Mouse (Mus musculus) right cerebral cortex, postnatal 36 days (tissue): ENCODE results near the gene Sorbs2.
"Not testable (repeated sequence)": the region's sequence is repeated elsewhere in the genome, so short reads cannot be mapped to it uniquely, and the experiment has no call there.

Source experiments
- DNase-seq, 2 experiments: peaks; one replicate each; pipeline ENCODE4 v3.0.0; 2022; ENCODE audit warnings: low spot score in 2 of 2, mixed read lengths in 1 of 2

Gene Sorbs2

DNA sequence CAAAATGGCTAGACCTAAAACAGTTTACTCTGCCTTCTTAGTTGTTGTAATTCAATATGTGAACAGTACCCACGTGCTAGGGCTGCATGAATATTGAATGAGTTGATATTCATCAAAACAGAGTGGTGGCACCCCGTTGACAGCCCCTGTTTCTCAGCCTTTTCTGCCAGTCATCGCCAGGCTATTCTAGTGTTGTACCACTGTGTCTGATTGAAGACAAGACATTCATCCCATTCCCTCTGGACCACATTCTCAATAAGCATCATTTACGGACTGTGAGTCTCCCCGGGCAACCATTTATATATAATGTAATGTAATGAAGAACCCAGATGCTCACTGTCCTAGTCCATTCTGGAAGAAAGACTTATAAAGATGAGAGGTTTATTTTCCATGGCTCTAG is 335.7 kb downstream of the Sorbs2 start:
- no peak for DNase-seq

DNA sequence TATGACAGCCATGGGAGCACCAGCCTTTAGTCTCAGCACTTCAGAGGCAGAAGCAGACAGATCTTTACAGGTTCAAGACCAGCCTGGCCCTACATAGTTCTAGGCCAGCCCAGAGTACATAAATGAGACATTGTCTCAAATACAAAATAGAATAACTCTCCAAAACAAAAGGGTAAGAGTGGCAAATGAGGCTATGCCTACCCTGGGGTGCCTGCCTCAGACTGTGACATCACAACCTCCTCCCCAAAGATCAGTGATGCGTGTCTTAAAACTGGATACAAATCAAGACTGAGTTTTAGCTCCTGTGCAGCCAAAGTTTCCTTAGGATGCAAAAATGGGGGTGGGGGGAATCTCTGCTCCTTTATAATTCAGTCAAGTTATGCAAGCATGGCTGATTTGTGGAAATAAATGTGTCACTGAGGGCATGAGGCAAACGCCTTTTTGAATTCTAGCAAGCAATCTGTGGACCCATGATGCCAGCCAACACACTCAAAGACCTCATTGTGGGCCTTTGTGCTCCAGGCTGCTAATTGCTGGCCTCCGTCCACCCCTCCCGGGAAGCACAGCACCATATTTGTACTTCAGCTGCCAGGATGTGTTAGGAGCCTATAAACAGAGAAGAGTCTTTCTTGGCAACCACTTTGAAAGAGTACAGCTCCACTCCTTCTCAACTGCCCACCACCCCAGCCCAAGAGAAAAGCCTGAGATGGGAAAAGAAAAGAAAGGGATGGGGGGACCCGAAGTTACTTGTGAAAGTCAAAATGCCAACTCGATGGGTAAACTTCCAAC is 336.7 kb downstream of the Sorbs2 start:
- DNase-seq = peak; percentile 64 to 65

DNA sequence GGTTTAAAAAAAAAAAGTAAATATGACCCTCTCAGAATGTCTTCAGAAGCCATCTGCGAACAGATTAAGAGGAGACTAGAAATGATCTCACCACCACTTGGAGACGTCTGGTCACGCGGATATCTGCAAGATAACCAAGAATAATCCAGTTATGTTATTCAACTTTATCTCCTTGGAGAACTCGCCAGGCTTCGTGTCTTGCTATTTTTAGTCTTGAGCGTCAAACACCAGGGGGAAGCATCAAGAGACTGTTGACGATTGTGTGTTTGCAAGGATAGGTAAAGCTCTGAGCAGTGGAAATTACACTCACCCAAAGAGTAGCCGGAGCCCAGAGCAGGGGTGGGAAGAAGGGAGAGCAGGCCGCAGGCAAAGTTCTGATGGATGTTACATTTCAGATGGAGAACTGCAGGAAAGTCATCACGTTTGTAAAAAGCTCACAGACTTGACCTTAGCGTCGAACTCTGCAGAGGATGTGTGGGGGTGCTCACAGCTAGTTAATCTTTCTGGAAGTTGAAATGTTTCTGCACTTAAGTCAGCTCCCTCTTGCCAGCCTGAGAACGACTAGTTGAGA is 337.4 kb downstream of the Sorbs2 start:
- no peak for DNase-seq

DNA sequence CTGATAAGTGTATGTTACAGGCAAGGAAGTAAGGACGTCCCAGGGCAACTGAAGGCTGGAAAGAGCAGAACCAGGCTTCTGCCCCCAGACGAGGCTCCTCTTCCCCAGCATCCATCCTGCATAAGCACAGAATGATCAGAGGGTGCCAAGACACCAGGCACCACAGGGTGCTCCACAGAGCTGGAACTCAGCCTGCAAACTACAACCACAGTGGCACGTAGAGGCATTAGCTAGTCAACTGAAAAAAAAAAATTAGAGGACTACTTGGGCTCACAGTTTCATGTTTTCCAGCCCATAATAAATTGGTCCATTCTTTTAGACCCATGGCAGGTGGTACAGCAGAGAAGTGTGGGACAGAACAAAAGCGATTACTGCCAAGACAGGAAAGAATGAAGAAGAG is 338.3 kb downstream of the Sorbs2 start:
- DNase-seq = no peak

DNA sequence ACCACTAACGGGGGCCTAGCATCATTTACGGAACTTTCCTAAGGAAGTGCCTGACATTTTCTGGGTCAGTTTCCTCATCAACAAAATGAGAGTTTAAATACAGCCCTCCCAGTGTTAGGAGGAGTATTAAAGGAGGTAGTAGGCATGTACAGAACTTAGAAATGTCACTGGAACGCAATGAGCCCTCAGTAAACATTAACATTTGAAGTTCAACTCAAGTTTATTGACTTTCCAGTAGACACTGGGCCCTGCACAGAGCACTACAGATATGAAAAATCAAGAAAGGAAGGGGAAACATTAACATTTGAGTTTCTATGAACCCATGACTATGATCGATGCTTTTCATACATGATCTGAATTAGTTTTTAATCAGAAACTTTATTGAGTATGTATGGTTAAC is 347.5 kb downstream of the Sorbs2 start:
- no peak for DNase-seq

DNA sequence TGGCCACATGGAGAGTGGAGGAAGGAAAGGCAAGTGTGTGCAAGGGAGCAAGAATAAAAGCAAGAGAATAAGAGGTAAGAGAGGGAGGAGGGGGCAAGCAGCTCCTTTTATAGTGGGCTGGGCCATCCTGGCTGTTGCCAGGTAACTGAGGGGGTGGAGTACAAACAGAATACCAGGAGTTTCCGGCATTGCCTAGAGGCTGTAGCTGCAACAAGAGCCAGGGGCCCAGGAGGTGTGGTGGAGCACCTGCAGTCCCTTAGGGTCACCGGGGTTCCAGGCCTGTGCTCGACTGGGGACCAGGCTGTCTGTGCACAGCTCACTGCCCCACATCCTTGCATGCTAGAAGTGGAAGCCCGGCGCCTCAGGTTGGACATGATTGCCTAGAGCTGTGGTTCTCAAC is 350.1 kb downstream of the Sorbs2 start:
- DNase-seq = no peak

DNA sequence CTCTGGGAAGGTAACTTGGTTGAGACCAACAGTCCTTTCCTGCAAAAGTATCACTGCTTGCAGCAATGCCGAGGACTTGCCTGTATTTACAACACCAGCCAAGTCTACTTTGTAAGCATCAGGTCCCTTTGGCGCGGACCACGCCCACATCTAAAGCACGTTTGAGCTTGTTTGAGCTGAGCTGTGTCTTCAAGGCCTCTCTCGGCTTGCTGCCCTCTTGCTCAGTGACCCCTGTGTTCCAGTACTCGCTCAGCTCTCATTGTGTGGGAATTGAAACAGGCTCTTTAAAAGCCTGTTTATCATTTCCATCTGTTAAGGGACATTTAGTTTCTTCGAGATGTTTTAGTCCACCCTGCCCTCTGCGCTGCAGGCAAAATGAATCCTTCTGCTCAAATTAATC is 350.8 kb downstream of the Sorbs2 start:
- no peak for DNase-seq

DNA sequence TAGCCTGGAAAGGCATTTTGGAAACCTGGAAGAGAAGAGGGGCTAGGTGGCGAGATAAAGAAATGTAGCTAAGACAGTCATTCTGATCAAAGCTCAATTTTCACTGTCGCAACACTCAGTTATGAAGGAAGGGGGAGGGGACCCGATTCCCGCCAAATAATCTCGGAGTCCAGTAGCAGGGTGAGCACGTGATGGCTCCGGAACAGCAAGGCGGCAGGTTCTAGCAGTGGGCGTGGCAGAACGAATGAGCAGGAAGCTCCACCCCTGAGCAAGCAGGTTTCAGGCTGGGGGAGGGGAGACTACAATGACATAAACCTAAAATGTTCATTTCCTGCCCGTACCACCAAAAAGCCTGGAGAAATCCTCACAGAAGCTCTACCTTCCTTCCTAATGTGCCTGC is 364.0 kb downstream of the Sorbs2 start:
- not testable (repeated sequence) for DNase-seq

DNA sequence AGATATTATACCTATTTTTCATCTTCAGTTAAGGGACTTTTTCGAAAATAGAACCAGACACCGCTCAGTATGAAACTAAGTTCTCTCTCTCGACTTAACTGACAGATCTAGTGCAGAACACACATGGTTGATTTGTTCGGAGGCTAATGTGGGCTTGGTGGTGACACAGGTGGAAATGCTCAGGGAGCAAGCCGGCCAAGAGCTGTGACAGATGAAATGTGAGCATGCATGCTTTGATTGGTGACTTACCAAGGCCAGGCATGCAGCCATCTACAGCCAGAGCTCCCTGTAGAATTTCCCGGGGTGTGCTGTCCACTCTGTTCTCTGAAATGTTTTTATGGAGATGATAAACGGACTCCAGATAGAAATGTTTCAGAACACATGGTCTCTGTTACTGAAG is 364.5 kb downstream of the Sorbs2 start:
- no peak for DNase-seq

DNA sequence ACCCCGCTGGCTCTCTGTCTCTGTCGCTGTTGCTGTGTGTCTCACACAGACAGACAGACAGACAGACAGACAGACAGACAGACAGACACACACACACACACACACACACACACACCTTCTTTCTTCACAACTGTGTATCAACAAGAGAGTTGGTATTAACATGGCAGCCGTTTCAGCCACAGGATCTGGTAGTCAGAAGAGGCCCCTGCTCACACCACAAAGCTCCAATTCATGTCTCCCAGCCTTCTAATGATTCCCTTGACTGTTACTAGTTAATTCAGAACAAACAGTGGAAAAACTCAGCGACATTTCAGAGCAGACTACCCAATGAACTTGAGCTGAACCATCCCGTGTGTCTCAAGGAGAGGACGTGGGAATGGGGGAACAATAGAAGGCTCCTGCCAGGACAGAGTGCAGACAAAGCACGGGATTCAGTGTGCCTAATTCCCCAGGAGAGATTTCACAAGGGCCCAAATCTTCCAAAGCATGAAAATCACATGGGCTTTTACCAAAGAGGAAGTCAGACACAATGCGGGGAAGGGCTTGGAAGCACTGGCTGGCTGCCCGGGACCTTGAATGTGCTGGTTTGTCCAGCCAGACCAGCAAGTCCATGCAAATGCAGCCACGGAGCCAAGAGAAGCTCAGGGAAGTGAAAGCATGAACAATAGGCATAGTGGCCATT is 367.5 kb downstream of the Sorbs2 start:
- DNase-seq = peak; percentile 10 to 15

DNA sequence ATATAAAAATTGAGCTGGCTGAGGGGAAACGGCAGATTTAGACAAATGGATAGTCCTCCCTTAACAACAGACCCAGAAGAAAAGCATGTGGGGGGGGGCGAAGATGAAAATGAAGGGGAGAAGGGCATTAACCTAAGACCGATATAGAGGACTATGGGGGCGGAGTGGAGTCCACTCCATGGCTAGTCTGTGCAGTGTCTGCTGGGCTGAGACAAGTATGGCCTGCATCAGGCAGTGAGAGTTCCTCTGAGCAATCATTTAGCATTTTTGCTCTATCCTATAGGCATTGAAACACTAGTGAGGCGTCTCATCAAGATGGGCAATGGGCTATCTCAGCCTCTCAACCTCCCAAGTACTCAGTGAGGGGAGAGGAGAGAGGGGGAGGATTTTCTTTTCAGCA is 368.8 kb downstream of the Sorbs2 start:
- no peak for DNase-seq
